Mouse (Mus musculus): ENCODE measurements at regions not wholly inside any gene's neighbourhood (a gene's known extent, or its start where the extent isn't known, plus 50 kb on each side); places are given as distances from the start of the nearest gene placed in this dataset.

DNA sequence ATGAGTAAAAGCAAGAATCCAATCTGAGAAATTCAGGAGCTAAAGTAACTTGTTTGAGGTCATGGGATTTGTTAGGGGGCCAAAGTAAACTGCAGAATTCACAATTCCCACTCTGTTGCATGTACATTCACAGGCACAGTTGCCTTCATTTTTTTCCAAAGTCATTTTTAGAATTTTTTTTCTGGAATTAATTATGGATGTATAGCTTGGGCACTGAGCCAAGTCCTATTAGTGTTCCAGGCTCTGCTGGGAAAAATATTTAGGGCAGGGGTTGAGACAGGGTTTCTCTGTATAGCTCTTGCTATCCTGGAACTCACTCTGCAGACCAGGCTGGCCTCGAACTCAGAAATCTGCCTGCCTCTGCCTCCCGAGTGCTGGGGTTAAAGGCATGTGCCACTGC is 188.3 kb downstream of the Cd83 start:
- no peak for DNase-seq

- DNase-seq: no peak
Measured at GRCm38 (mm10) chr13:43975281-43975680, 190.7 kb downstream of the Cd83 start.

DNA sequence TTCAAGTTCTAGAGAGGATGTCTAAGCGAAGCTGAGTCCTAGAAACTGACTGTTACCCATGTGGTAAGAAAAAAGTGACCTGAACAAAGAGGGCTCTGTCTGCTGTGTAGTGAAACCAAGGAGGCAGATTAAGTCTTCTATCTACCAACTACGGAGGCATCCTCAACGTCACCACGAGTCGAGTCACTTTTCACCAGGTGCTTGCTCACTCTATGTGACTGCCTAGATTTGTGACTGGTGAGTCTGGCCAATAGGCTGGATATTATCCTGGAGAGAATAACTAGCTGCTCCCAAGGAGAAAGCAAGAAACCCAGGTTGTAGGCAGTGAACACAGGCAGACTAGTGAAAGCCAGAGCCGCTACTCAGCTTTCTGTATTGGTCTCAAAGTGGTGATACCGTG is 191.2 kb downstream of the Cd83 start:
- DNase-seq: no peak

DNA sequence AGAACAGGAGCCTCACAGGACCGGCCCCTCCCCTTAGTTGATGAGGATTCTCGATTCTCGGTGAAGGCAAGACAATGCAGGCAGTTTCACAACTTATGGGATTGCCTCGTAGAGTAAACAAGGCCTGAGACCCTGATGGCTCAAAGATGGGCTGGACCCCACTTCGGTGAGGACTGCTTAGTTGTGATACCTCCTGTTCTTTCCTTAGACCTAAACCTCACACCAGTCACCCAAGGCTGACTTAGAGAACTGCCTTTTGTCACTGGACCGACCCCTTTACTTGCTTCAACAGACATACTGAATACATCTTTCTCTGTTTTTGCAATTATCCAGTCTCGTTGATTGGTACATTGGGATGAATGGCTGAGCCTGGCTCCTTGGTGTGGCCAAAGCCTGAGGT is 192.1 kb downstream of the Cd83 start:
- DNase-seq: no peak

GRCm38 (mm10) chr13:43987338-43987737 is 202.8 kb downstream of the Cd83 start:
- no peak for DNase-seq

DNA sequence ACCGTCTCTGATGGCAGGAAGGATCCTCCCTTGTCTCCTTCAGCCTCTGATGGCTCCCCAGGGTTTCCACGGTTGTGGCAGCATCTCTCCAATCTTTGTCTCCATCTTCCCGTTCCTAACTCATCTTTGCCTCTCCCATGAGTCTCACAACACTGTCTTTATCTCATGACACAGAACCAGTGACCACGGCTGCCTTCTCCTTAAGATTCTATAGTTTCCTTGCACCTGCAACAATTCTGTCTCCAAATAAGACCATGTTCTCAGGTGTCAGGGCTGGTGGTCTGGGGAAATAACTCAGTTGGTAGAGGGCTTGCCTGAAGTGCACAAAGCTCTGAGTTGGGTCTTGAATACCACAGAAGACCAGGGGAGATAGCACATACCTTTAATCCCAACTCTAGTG is 203.8 kb downstream of the Cd83 start:
- no peak for DNase-seq

DNA sequence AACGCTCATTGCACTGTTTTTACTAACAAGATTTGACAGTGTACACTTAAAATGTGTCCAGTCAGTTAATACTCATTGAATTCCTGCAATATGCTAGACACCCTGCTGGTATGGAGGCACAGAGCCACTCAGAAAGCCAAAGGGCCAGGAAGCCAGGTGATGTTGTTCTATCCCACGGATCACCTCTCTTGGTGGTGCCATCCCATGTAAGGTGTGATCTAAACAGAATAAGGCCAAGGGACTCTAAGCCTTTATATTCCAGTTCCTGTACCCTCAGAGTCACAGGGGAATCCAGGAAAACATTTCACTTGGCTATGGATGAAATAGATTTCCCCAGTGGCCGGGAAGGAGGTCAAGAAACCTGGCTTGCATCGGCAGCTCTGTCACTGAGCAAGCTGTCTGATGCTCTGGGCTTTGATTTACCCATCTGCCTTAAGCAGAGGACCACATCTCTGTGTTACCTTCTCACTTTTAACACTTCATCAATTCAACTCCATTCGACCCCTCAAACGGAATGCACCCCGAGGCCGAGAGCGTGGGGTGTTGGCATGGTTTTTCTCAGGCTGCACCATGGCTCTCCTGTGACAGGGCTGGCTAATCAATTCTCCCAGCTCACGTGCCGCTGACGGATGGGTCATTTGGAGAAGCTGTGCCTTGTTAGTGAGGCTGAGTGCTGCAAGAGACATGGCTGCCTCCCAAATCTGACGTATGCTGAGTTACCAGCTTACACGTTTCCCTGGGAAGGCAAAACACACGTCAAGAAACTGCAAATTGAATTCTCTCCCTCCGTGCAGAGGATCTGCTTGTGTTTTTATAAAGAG is 205.9 kb downstream of the Cd83 start:
- peak; percentile 50 for DNase-seq

DNA sequence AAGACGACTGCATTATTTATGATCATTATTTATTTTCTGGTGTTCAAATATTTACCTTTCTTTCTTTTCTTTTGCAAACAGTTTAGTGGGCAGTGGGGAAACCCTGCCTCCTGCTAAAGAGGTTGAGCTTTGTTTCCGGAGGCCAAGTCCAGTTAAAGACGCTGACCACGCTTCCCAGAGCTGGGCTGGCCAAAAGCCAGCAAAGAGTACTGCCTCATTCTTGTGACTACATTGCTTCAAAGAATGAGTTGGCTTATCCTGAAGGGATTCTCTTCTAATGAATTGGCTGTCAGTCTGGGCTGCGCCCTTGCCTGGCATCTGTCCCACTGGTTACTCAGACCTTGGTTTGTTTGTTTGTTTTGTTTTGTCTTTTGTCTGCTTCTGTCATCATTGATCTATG is 207.2 kb downstream of the Cd83 start:
- peak; percentile 80 for DNase-seq

GRCm38 (mm10) chr13:43992968-43993367 is 208.4 kb downstream of the Cd83 start:
- DNase-seq: no peak

GRCm38 (mm10) chr13:43994361-43994760 is 209.8 kb downstream of the Cd83 start:
- no peak for DNase-seq

- peak; percentile 60 for DNase-seq
Measured at GRCm38 (mm10) chr13:43995623-43996022, 211.0 kb downstream of the Cd83 start.

DNA sequence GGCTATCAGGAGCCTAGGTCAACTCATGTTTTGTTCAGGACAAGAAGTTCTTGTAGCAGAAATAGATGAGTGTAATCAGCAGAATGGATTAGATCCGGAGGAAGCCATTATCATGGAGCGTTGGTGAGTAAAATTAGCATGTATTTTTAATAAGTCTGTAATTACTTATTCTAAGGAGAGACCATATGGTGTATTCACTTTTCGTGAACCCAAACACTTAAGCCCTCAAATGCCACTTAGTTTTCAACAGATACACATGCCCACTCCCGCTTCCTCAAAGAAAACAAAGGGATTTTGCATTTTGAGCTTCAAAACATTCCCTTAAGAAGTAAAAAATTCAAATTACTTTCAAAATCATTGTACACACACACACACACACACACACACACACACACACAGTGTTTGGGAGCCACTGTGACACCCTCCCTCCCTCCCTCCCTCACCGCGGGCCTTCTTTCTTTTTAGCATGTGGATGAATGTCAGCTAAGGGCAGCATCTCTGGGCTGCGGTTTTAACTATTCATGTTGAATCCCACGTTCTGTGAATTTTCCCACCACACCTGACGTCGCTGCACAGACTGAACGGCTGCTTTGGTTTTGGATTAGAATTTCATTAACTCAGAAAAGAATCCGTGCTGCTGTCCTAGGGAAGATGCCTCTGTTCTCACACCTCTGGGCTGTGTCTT is 217.4 kb downstream of the Cd83 start:
- DNase-seq: no peak

DNA sequence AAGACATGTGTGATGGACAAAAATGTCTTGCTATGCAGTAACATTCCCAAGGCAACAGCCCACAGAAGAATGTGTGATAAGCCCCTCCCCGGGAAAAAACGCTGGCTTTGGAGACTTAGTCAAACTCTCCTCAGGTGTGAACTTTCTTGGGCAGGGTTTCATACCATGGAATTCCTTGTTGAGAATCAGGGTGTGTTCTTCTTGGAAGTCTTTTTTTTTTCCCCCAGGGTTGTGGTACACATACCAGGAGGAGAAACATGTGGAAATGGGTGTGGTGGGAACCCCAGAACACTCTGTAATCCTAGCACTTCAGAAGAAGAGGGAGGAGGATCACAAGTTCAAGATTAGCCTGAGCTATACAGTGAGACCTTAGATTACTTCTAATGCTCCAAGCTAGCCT is 228.3 kb downstream of the Cd83 start:
- no peak for DNase-seq

- DNase-seq: no peak
Measured at GRCm38 (mm10) chr13:44018489-44019303, 234.1 kb downstream of the Cd83 start.

DNA sequence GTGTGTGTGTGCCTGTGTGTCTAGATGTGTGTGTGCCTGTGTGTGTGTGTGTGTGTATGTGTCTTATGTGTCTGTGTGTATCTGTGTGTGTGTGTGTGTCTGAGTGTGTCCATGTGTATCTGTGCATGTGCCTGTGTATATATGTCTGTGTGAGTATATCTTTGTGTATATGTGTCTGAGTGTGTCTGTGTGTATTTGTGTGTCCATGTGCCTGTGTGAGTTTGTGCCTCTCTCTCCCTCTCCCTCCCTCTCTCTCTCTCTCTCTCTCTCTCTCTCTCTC is 234.7 kb downstream of the Cd83 start:
- no peak for DNase-seq

GRCm38 (mm10) chr13:44020851-44021250 is 236.3 kb downstream of the Cd83 start:
- no peak for DNase-seq

DNA sequence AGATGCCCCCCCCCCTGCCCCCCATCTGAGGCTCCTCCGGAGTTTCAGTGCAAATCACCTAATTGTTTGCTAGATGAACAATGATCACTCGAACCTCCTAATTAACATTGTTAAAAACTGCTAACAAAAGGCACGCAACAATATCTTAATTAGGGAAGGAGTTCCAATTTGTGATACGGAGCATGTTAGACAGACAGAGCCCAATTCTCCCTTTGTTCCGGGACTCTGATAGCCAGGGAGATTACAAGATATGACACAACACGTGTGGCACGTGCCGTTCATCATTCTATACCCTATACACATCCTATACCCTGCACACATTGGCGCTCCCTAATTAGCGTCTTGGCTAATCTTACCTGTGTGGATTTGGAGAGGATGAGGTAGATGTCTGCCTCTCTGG is 237.5 kb downstream of the Cd83 start:
- DNase-seq: no peak

DNA sequence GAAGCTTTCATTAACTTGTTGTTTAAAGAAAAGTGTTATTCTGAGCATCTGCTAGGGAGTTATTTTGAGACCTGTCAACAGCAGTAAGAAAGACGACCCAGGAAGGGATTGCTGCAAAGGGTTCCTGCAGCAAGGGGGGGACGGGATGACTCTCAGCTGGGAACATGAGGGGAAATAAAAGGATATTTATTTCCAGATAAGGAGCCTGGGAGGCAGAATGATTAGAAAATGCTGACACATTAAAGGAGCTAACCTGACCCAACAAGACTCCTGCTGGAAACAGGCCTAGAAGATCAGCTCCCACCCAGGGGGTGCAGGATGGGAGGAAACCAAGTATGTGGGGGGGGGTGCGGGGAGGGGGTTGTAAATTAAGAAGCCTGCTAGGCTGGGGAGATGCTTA is 240.0 kb downstream of the Cd83 start:
- DNase-seq: no peak

GRCm38 (mm10) chr13:44026321-44027255 is 242.0 kb downstream of the Cd83 start:
- DNase-seq: peak; percentile 26

DNA sequence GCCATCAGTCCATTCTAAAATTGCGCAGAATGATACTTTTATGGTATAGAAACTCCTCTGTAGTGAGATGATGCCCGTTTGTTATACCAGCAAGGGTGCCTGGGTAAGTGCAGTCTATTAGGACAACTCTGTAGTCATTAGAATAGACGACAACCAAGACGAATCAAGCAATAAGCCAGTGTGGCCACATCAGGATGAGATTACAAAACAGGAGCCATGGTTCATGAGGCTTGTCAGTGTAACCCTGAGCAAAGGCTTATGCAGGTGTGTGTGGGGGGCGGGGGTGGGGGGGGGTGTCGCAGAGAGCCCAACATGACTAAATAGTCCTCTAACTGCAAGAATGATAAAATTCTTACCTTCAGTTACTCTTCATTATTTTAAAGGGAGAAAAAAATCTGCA is 243.5 kb downstream of the Cd83 start:
- no peak for DNase-seq

- no peak for DNase-seq
Measured at GRCm38 (mm10) chr13:44030590-44030989, 246.0 kb downstream of the Cd83 start.

DNA sequence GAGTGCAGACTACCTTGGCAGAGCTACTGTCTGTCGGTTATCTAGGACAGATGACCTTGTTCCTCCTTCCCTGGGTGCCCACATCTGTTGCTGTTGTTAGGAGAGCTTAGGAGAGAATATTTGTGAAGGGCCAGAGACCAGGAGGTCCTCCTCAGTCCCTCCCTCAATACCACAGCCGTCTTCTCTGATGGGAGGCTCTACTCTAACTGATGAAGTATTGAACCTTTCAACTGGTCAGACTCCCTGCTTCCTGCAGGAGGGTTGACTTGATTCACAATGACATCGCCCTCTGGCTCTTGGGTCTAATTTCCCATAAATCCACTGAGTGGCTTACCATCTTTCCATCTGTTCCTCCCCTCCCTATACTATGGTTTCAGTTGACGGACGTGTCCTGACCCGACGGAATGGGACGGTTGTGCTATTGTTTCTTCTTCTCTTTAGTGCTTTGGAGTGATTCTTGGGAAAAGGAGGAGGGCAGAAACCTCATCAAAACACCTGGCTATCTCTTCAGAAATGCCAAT is 253.3 kb downstream of the Cd83 start:
- no peak for DNase-seq

All from adrenal gland, postnatal 10 days (tissue).